ENCODE assay signal across 8 mouse cellular contexts in genomic region chr10:22010088-22010818, GRCm38 (mm10). TPM values are rescaled to one million over a fixed set of nuclear protein-coding genes. Genes with fewer than 3 reads are reported as not detected.
DNase-seq lines count a peak whose midpoint lies in the region; ATAC-seq lines count a peak whose summit lies in the region.

No protein-coding gene starts in this region.

- H3K9me3 ChIP-seq in liver, embryonic 11.5 days (ENCODE audit: control insufficient read depth, low read length), result no peaks in the 10 kb centered on the region
- no peaks in the 10 kb centered on the region for H3K9me3 ChIP-seq in stomach, embryonic 16.5 days (replicated peaks; ENCODE audit: control insufficient read depth, low read length)

- H3K4me1 ChIP-seq in liver, embryonic 11.5 days (replicated peaks; ENCODE audit: control insufficient read depth, insufficient read depth, low read length), result no peaks in the 10 kb centered on the region
- H3K4me1 ChIP-seq in stomach, embryonic 16.5 days (ENCODE audit: control insufficient read depth, insufficient read depth, low read length), result no peaks in the 10 kb centered on the region

- H3K4me3 ChIP-seq in liver, embryonic 11.5 days (ENCODE audit: low read depth, low read length), result no peak overlapping the region
- no peak overlapping the region for H3K4me3 ChIP-seq in stomach, embryonic 16.5 days (replicated peaks; ENCODE audit: low read length)

- no peak overlapping the region for H3K9ac ChIP-seq in liver, embryonic 11.5 days (ENCODE audit: low read depth, low read length)
- H3K9ac ChIP-seq in stomach, embryonic 16.5 days (ENCODE audit: low read length), result no peak overlapping the region

- H3K4me2 ChIP-seq in liver, embryonic 11.5 days, result no peak overlapping the region
- H3K4me2 ChIP-seq in stomach, embryonic 16.5 days (ENCODE audit: low read depth, low read length), result 0 out of 2 replicates have a peak overlapping the region, but pooled peaks have one; percentile 33

- no peak overlapping the region for H3K27ac ChIP-seq in liver, embryonic 11.5 days (ENCODE audit: low read depth, low read length)
- H3K27ac ChIP-seq in stomach, embryonic 16.5 days (ENCODE audit: low read length), result no peak overlapping the region

- intact Hi-C loops in gastrocnemius, postnatal 36 days (cut with DNase I), result loop anchor here (2.0 kb wide), 2 partner anchors 589 to 625 kb away; no protein-coding TSS in a partner anchor

- no peaks in the 10 kb centered on the region for H3K36me3 ChIP-seq in liver, embryonic 11.5 days (ENCODE audit: control insufficient read depth, insufficient read depth, low read length)
- H3K36me3 ChIP-seq in stomach, embryonic 16.5 days (ENCODE audit: control insufficient read depth, insufficient read depth, low read length), result no peaks in the 10 kb centered on the region

- 41% methylated on average over 19 of the region's 19 CpGs for WGBS in liver, embryonic 11.5 days
- WGBS in stomach, embryonic 16.5 days, result 39% methylated on average over 19 of the region's 19 CpGs

- ATAC-seq in common myeloid progenitor, adult 5-6 weeks (replicated peaks; ENCODE audit: low read depth, poor library complexity, severe bottlenecking), result peak; percentile 84; the same call in 1 of the 2 replicates
- ATAC-seq in liver, embryonic 11.5 days (replicated peaks; ENCODE audit: low FRiP score), result no peak
- no peak for ATAC-seq in stomach, embryonic 16.5 days (ENCODE audit: insufficient read depth, low FRiP score)

- no peaks in the 10 kb centered on the region for H3K27me3 ChIP-seq in liver, embryonic 11.5 days (replicated peaks; ENCODE audit: control insufficient read depth, insufficient read depth, low read length)
- H3K27me3 ChIP-seq in stomach, embryonic 16.5 days (ENCODE audit: control insufficient read depth, insufficient read depth, low read length), result no peaks in the 10 kb centered on the region

- peak; percentile 75 for DNase-seq in A20 (ENCODE audit: low read depth, low spot score)
- DNase-seq in adipocyte (ENCODE audit: low spot score), result peak; percentile 79
- peak; percentile 69 to 78 for DNase-seq in gastrocnemius, postnatal 36 days
- DNase-seq in kidney, adult 9 months, result peak; percentile 86
- peak; percentile 66 for DNase-seq in liver, embryonic 11.5 days (ENCODE audit: low spot score)
- peak; percentile 54 to 73 for DNase-seq in natural killer cell, adult 2 months (ENCODE audit: low spot score in 2 of 2)

RNA-seq across cellular contexts. Expression of gene 4930444G20Rik, which starts 57.6 kb away (rescaled TPM):
- total RNA-seq in common myeloid progenitor, adult 5-6 weeks (2017), result not detected in 2 replicates
- not detected for total RNA-seq in gastrocnemius, postnatal 36 days (2021)
- polyA plus RNA-seq in liver, embryonic 11.5 days (2014; fragmentation: Nextera tagmentation; extraction: Ambion mirVana), result not detected in 2 replicates
- not detected in 2 replicates for polyA plus RNA-seq in stomach, embryonic 16.5 days (2015; fragmentation: Nextera tagmentation; extraction: Ambion mirVana)
